Mouse (Mus musculus): ENCODE results near the gene Psph.

- TF ChIP-seq POLR2A (IDR thresholded peaks at IDR 0.05; ENCODE audit: borderline replicate concordance, extremely low read depth, insufficient read depth, insufficient read length, poor library complexity, severe bottlenecking) (no peak), CTCF (IDR thresholded peaks at IDR 0.05; ENCODE audit: borderline replicate concordance, extremely low read depth, insufficient read depth, insufficient read length) (no peak)
Measured at GRCm38 (mm10) chr5:129756886-129757285, 30.4 kb downstream of the Psph start.
